Mouse (Mus musculus): Measurements from ENCODE around the gene Washc3. TPM values are rescaled to one million over a fixed set of nuclear protein-coding genes. Genes with fewer than 3 reads are reported as not detected.

The Washc3 gene
- polyA plus RNA-seq, 1 experiment from 2014 or later = 48.7 TPM

Other genes starting within 250 kb of the Washc3 start
- 0.35 and 0.81 TPM in 2 replicates for gene Pmch, start 110.0 kb upstream of the Washc3 start, polyA plus RNA-seq (2016; fragmentation: Nextera tagmentation; extraction: Ambion mirVana)
- gene Parpbp, start 54.2 kb upstream of the Washc3 start, polyA plus RNA-seq (2016; fragmentation: Nextera tagmentation; extraction: Ambion mirVana) = 13.4 and 15.2 TPM in 2 replicates
- gene Nup37, start 54.1 kb upstream of the Washc3 start, polyA plus RNA-seq (2016; fragmentation: Nextera tagmentation; extraction: Ambion mirVana) = 94.2 and 96.8 TPM in 2 replicates
- gene Dram1, start 178.0 kb downstream of the Washc3 start, polyA plus RNA-seq (2016; fragmentation: Nextera tagmentation; extraction: Ambion mirVana) = 0.49 and 0.55 TPM in 2 replicates
- gene Gnptab, start 178.0 kb downstream of the Washc3 start, polyA plus RNA-seq (2016; fragmentation: Nextera tagmentation; extraction: Ambion mirVana) = 8.0 and 10.7 TPM in 2 replicates

Measured in limb, embryonic 12.5 days (tissue).